In genomic region chr2:93458332-93459207, GRCm38 (mm10) we compare ENCODE assay signal across 8 mouse cellular contexts. TPM values are rescaled to one million over a fixed set of nuclear protein-coding genes. Genes with fewer than 3 reads are reported as not detected.
DNase-seq lines count a peak whose midpoint lies in the region; ATAC-seq lines count a peak whose summit lies in the region.

No protein-coding gene starts in this region.

- no peak overlapping the region for H3K9ac ChIP-seq in heart, embryonic 15.5 days
- peak overlapping the region; percentile 96 for H3K9ac ChIP-seq in liver, embryonic 13.5 days

- peak overlapping the region; percentile 22; the same call in 1 of the 2 replicates for H3K27ac ChIP-seq in heart, embryonic 15.5 days
- H3K27ac ChIP-seq in liver, embryonic 13.5 days = peak overlapping the region; percentile 98
- no peak overlapping the region for H3K27ac ChIP-seq in hindbrain, embryonic 10.5 days

- peak overlapping the region; percentile 9; the same call in 1 of the 2 replicates for H3K4me2 ChIP-seq in heart, embryonic 15.5 days
- peak overlapping the region; percentile 88 for H3K4me2 ChIP-seq in liver, embryonic 13.5 days

- WGBS in heart, embryonic 15.5 days = 43% methylated on average over 8 of the region's 8 CpGs
- WGBS in liver, embryonic 13.5 days (ENCODE audit: insufficient replicate concordance) = 44% methylated on average over 8 of the region's 8 CpGs
- 69% methylated on average over 8 of the region's 8 CpGs for WGBS in hindbrain, embryonic 10.5 days

- peak; percentile 62 for DNase-seq in urinary bladder, postnatal 14 days (ENCODE audit: low spot score)
- no peak for DNase-seq in urinary bladder, postnatal 4 days (ENCODE audit: low spot score in 2 of 2)
- no peak for DNase-seq in liver, embryonic 13.5 days
- peak; percentile 48 to 53 for DNase-seq in thymus, postnatal 10 days (ENCODE audit: low spot score in 2 of 2)
- DNase-seq in layer of hippocampus, adult 9-10 months (ENCODE audit: low spot score) = no peak
- no peak for DNase-seq in hindbrain, embryonic 10.5 days (ENCODE audit: low spot score)
- DNase-seq in right cerebral cortex, postnatal 36 days (ENCODE audit: low spot score in 2 of 2) = no peak

- H3K4me3 ChIP-seq in heart, embryonic 15.5 days = no peak overlapping the region; the same call in 1 of the 2 replicates
- H3K4me3 ChIP-seq in liver, embryonic 13.5 days (replicated peaks) = peak overlapping the region; percentile 85
- H3K4me3 ChIP-seq in hindbrain, embryonic 10.5 days = no peak overlapping the region

- no peak for ATAC-seq in heart, embryonic 15.5 days (replicated peaks; ENCODE audit: insufficient number of reproducible peaks, insufficient read depth, low FRiP score, low read depth)
- ATAC-seq in liver, embryonic 13.5 days (ENCODE audit: low read depth) = no peak

- no peaks in the 10 kb centered on the region for H3K27me3 ChIP-seq in heart, embryonic 15.5 days
- H3K27me3 ChIP-seq in liver, embryonic 13.5 days = no peaks in the 10 kb centered on the region
- peaks cover 48% of the 10 kb centered on the region for H3K27me3 ChIP-seq in hindbrain, embryonic 10.5 days (ENCODE audit: insufficient read depth, poor library complexity, severe bottlenecking)

- no peaks in the 10 kb centered on the region for H3K9me3 ChIP-seq in heart, embryonic 15.5 days (replicated peaks)
- H3K9me3 ChIP-seq in liver, embryonic 13.5 days (replicated peaks) = no peaks in the 10 kb centered on the region
- H3K9me3 ChIP-seq in hindbrain, embryonic 10.5 days = peaks cover 4% of the 10 kb centered on the region; the same call in 1 of the 2 replicates

- peaks cover 62% of the 10 kb centered on the region for H3K4me1 ChIP-seq in heart, embryonic 15.5 days (replicated peaks)
- peaks cover 96% of the 10 kb centered on the region for H3K4me1 ChIP-seq in liver, embryonic 13.5 days (replicated peaks)
- peaks cover 53% of the 10 kb centered on the region for H3K4me1 ChIP-seq in hindbrain, embryonic 10.5 days (replicated peaks)

- no peaks in the 10 kb centered on the region for H3K36me3 ChIP-seq in heart, embryonic 15.5 days
- H3K36me3 ChIP-seq in liver, embryonic 13.5 days = peaks cover 21% of the 10 kb centered on the region
- H3K36me3 ChIP-seq in hindbrain, embryonic 10.5 days = no peaks in the 10 kb centered on the region

RNA-seq across cellular contexts. Expression of gene Cd82, which starts 4.4 kb away (rescaled TPM):
- 24.4 and 59.4 TPM in 2 replicates for polyA plus RNA-seq in heart, embryonic 15.5 days (2015; fragmentation: Nextera tagmentation; extraction: Ambion mirVana)
- 88.5 and 90.1 TPM in 2 replicates for polyA plus RNA-seq in liver, embryonic 13.5 days (2015; fragmentation: Nextera tagmentation; extraction: Ambion mirVana)
- polyA plus RNA-seq in hindbrain, embryonic 10.5 days (2016; fragmentation: Nextera tagmentation; extraction: Ambion mirVana) = 6.2 and 10.3 TPM in 2 replicates

Comparison
In these comparisons a context has a peak if more than half of its experiments do, and no peak if none do; other contexts are left out.
1. DNase-seq: peak in urinary bladder, postnatal 14 days (single experiment) and thymus, postnatal 10 days (2 of 2); none in urinary bladder, postnatal 4 days (0 of 2), liver, embryonic 13.5 days (single experiment), layer of hippocampus, adult 9-10 months (single experiment), hindbrain, embryonic 10.5 days (single experiment) and right cerebral cortex, postnatal 36 days (0 of 2).